Mouse (Mus musculus): ENCODE results near the gene Kcns1.

Kcns1 gene

DNA sequence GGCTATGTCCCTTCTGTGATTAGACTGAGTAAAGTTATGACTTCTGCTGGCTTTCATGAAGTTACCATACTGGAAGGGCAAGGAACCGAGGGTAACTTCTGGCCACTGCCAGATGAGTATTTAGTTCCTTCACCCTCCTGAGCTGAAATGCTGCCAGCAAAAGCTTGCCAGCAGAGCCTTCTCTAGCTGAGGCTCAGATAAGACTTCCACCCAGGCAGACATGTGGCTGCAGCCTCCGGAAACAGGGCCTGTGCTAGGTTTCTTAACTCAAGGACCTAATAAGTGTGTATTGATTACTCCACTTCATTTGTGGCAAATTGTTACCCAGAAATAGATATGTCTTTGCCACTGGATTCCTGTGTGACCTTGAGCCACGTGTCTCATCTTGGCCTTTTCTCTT, 2.5 kb upstream of the Kcns1 start:
- DNase-seq (ENCODE audit: low spot score), result no peak

DNA sequence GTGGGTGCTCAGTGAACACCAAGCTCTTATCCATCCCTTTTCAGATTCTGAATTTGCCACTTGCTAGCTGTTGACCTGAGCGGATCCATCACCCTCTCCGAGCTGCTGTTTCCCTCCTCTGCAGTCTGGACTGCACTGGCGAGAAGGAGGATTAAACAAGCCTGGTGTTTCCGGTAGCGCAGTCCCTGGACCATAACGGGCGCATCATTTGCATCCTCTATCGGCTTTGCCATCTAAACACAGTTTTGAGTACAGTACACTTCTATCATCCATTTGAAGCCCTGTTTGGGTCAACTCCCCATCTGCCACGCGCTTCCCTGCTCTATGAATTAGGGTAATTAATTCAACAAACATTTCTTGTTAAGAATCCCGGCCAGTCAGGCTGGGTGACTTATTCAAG, 587 bp downstream of the Kcns1 start:
- DNase-seq (ENCODE audit: low spot score), result no peak

DNA sequence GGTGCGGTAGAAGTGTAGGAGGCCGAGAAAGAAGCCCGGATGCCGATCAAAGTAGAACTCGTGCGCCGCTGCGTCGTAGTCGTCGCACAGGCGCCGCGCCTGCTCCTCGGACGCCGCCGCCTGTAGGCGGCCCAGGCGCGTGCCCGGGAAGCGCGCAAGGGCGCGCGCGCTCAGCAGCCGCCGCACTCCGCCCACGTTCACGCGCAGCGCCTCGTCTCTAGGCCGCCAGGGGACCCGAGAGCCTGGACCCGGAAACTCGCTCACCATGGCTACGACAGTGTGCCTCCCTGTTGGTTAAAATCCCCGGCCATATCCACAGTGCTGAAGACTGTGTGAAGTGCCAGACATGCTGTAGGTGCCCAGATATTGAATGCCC, 2.4 kb downstream of the Kcns1 start:
- no peak for DNase-seq (ENCODE audit: low spot score)

- DNase-seq (ENCODE audit: low spot score), result no peak
These were observed 3.0 kb downstream of the Kcns1 start for GRCm38 (mm10) chr2:164167752-164168570.

- DNase-seq (ENCODE audit: low spot score), result no peak
These were observed 6.0 kb downstream of the Kcns1 start for GRCm38 (mm10) chr2:164164941-164165340.

DNA sequence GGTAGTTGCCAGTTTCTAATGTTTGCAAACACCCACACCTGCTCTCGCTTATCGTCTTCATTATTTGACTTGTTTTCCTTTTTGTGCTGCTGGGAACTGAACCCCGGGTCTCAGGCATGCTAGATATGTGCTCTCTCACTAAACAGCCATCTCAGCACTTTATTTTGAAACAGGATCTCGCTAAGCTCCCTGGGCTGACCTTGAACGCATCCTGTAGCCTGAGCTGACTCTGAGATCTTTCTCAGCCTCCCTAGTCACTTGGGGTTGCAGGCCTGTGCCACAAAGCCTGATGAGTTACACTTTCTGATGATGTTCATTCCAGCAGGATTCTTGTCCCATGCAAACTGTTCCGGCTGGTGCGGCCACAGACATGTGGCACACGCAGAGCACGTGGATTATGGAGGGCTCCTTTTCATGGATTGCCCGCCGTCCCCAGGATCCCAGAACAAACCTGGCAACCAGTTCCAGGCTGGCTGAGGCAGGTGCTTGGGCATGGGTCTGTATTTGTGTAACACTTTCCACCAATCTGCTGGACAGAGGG, 9.3 kb downstream of the Kcns1 start:
- no peak for DNase-seq (ENCODE audit: low spot score)

GRCm38 (mm10) chr2:164158838-164159237, 12.1 kb downstream of the Kcns1 start:
- no peak for DNase-seq (ENCODE audit: low spot score)

DNA sequence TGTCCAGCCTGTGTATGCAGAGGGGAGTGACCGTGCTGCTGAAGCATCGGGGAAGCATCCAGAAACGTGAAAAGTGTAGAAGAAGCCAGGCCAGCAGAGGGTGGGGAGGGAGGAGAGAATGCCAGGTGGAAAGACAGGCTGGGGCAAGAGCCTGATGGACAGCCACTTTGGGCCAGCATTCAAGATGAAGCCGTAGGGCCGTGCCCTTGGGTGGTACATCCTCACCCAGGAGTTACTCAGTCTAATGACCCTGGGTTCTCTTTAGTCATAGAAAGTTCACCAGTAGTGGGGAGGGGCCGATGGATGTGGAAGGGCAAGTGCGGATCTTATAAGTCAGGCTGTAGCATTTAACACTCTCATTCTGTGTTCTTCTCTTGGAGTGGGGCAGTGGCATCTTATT, 14.8 kb downstream of the Kcns1 start:
- DNase-seq (ENCODE audit: low spot score), result no peak

DNA sequence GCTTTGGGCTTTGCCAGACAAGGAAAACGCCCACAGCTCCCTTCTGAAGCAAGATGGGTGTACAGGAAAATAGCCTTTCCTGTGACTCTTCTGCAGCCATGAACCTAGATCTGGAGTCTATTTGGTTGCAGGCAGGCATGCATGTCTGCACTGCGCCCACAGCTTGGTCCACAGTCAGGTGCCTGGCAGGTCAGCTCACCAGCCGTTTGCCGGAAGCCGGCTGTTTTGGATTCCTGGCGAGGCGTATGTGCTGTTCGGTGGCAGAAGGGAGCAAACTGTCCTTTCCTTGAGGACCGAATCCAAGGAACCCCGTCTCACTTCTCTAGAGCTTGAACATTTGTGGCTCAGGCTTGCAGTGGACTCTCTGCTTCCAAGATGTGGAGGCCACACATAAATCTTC, 16.9 kb downstream of the Kcns1 start:
- no peak for DNase-seq (ENCODE audit: low spot score)

GRCm38 (mm10) chr2:164152341-164152740, 18.6 kb downstream of the Kcns1 start:
- no peak for DNase-seq (ENCODE audit: low spot score)

GRCm38 (mm10) chr2:164150086-164150760, 20.7 kb downstream of the Kcns1 start:
- DNase-seq (ENCODE audit: low spot score), result no peak

DNA sequence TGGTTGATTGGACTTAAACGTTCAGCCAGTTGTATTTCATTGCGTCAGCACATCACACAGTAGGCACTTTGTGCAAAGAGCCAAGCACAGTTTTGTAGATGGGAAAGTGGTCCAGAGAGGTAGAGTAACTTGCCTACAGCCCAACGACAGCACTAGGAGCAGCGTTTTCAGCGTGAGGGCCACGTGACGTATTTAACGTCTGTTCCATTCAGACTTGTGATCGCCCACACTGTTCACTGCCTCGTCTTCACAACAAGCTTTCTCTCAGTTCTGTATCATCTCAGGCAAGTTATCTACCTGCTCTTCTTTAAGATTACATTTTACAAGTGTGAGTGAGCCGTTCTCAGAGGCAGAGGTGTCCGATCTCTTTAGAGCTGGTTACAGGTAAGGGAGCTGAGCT, 24.4 kb downstream of the Kcns1 start:
- DNase-seq (ENCODE audit: low spot score), result no peak

DNA sequence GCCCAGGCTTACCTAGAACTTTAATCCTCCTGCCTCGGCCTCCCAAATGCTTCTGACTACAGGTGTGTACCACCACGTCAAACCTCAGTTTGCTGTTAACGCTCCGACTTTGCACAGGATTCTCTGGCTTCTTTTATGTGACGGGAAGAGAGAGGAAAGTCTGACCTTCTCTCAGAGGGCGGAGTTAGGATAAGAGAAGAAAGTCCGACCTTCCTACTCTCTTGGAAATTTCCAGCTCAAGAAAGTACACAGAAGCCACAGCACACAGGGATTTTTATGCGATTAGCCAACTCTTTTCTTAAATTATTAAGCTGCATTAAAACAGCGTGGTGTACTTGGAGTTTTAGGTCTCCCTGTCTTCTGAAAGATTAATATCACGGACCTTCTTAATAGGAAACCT, 26.4 kb downstream of the Kcns1 start:
- no peak for DNase-seq (ENCODE audit: low spot score)

DNA sequence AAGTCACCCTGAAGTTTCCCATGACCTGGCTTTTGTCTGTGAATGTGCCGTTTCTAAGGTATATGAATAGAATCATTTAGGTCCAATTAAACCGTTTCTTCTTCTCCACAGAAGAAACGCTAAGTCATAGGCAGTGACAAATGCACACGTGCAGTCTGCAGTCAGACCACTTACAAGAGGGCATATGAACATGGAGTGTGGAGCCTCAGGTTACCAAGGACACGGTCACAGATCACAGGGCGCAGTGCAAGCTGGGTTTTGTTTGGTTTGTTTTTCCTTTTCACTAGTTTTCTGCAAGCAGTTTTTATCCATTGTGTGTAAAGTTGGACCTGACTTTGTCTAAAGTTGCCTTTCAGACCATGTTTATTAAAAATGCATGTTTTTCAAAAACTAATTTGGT, 26.9 kb downstream of the Kcns1 start:
- DNase-seq (ENCODE audit: low spot score), result no peak

GRCm38 (mm10) chr2:164142021-164142420, 28.9 kb downstream of the Kcns1 start:
- no peak for DNase-seq (ENCODE audit: low spot score)

- no peak for DNase-seq (ENCODE audit: low spot score)
These were observed 33.2 kb downstream of the Kcns1 start for GRCm38 (mm10) chr2:164137754-164138153.

DNA sequence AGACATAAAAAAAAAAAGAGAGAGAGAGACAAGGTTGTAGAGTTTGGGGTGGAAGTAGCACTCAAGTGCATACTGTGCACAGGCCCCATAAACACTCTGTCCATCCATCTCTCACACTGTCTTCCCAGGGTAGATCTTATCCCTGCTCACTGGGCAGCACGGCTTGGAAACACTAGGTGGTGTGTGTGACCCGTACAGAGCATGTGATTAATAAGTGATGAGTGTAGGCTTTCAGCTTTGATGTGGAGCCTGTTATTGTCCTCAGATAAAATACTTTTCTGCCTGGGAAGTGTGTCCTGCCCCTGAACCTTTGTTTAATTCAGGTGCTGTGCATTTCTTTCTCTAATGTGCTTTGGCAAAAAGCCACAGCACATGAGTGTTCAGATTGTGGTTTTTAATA, 34.5 kb downstream of the Kcns1 start:
- no peak for DNase-seq (ENCODE audit: low spot score)

- DNase-seq (ENCODE audit: low spot score), result no peak
These were observed 35.5 kb downstream of the Kcns1 start for GRCm38 (mm10) chr2:164135367-164135766.

- no peak for DNase-seq (ENCODE audit: low spot score)
These were observed 36.4 kb downstream of the Kcns1 start for GRCm38 (mm10) chr2:164134563-164134962.

DNA sequence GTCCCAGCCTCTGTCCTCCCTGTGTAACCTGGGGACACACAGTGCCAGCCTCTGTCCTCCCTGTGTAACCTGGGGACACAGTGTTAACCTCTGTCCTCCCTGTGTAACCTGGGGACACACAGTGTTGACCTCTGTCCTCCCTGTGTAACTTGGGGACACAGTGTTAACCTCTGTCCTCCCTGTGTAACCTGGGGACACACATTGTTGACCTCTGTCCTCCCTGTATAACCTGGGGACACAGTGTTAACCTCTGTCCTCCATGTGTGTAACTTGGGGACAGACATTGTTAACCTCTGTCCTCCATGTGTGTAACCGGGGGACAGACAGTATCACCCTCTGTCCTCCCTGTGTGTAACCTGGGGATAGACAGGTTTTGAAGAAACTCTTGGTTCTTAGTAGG, 39.3 kb downstream of the Kcns1 start:
- no peak for DNase-seq (ENCODE audit: low spot score)

GRCm38 (mm10) chr2:164128576-164129411, 42.1 kb downstream of the Kcns1 start:
- no peak for DNase-seq (ENCODE audit: low spot score)

DNA sequence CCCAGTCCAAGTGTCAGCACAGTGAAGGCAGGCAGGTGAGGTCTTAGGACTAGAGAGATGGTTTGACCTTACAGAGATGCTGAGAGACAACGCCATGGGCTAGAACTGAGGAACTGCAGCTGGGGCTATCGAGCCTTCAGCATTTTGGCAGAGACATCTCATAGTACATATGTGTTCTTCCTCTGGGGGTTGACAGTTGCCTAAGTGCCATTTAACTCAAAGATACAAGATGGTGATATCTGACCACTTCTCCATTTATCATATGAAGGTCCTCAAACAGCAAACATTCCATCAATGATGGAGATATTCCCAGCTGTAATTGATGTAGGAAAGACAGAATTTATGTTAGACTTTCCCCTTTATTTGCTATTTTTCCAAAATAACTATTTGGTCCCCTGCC, 43.6 kb downstream of the Kcns1 start:
- no peak for DNase-seq (ENCODE audit: low spot score)

GRCm38 (mm10) chr2:164126533-164126955, 44.4 kb downstream of the Kcns1 start:
- DNase-seq (ENCODE audit: low spot score), result no peak
